Mouse (Mus musculus) olfactory bulb, adult 2 months (tissue): ENCODE results near the gene Gm10377. TPM values are rescaled to one million over a fixed set of nuclear protein-coding genes. Genes with fewer than 3 reads are reported as not detected.
"Not testable (repeated sequence)": the region's sequence is repeated elsewhere in the genome, so short reads cannot be mapped to it uniquely, and the experiment has no call there.

Source experiments
- H3K27ac ChIP-seq: fragments of 200-500 bp; 2 replicates; pipeline ENCODE4 v1.5.1; 2012; ENCODE audit warnings: low read depth, low read length; ENCODE audit not compliant: insufficient read depth
- H3K4me1 ChIP-seq: fragments of 200-500 bp; 2 replicates; pipeline ENCODE4 v1.6.1; 2012; ENCODE audit warnings: low read length; ENCODE audit not compliant: control insufficient read depth, insufficient read depth
- H3K4me3 ChIP-seq: fragments of 200-500 bp; 2 replicates; pipeline ENCODE4 v1.5.1; 2012; ENCODE audit warnings: mild to moderate bottlenecking, low read depth, low read length, moderate library complexity; ENCODE audit not compliant: insufficient read depth
- WGBS: fragments of 180-500 bp; shearing (Covaris S2); methylation state at CpG from one replicate; pipeline ENCODE4 v1.1.7; 2018; 5-methylcytosine and 5-hydroxymethylcytosine counted together
- polyA plus RNA-seq: library from polyadenylated mRNA; stranded (reverse); fragments of >200 nt; gene quantifications from 2 replicates; pipeline ENCODE4 v1.2.4, GENCODE M21; 2012; ENCODE audit warnings: low replicate concordance; ENCODE audit not compliant: missing spikeins, insufficient read depth, insufficient read length

The Gm10377 gene
- not detected in 2 replicates for polyA plus RNA-seq

DNA sequence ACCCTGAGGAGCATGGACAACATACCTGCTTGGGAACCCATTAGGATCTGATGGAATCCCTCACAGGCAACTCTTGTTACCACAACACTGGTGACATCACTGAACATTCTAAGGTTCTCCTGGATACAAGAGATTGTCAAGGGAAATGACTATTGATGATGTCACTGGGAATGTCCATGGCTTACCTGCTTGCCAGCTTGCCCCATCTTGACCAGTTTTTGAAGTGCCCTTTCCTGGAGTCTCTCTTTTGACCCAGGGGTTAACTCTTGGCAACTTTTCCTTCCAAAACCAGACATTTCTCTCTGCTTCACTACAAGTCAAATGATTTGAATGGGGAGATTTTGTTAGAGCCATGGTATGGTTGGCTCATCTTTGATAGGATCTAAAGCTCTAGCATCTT is at the start of gene Gm10377:
TSS of gene Gm10377 (minus strand) at position 101 of the 400 bp plus-strand sequence.
- not testable (repeated sequence) for H3K4me1 ChIP-seq, H3K4me3 ChIP-seq, H3K27ac ChIP-seq

DNA sequence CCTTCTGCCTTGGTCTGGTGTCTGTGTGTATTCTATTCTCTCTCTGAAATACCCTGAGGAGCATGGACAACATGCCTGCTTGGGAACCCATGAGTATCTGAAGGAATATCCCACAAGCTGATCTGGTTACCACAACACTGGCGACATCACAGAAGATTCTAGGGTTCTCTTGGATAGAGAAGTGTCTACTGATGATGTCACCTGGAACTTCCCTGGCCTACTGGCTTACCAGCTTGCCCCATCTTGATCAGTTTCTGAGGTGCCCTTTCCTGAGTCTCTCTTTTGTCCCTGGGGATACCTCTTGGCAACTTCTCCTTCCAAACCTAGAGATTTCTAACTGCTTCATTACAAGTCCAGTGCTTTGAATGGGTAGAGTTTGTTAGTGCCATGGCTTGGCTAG is 29.1 kb downstream of the Gm10377 start, which contains the start of gene Gm3015:
TSS of gene Gm3015 (minus strand) at position 101 of the 400 bp plus-strand sequence.
- not testable (repeated sequence) for H3K27ac ChIP-seq, H3K4me3 ChIP-seq, H3K4me1 ChIP-seq
- WGBS, result 75% methylated on average over 1 of the region's 1 CpGs

Other genes starting within 250 kb of the Gm10377 start
- not detected in 2 replicates for gene Gm17124, start 198.1 kb downstream of the Gm10377 start, polyA plus RNA-seq
- gene Gm3633, start 156.1 kb downstream of the Gm10377 start, polyA plus RNA-seq, result not detected in 2 replicates
- gene Gm10378, start 142.0 kb downstream of the Gm10377 start, polyA plus RNA-seq, result not detected in 2 replicates
- gene Gm3015, start 29.2 kb downstream of the Gm10377 start, polyA plus RNA-seq, result not detected in 2 replicates
- gene Gm21977, start 55.5 kb upstream of the Gm10377 start, polyA plus RNA-seq, result not detected in 2 replicates
- not detected in 2 replicates for gene Gm8082, start 195.6 kb upstream of the Gm10377 start, polyA plus RNA-seq
- not detected in 2 replicates for gene Gm10376, start 217.6 kb upstream of the Gm10377 start, polyA plus RNA-seq